Mouse (Mus musculus) cerebellum, adult 8-10 months (tissue): ENCODE measurements around the gene Ablim2.

Experiments used
- DNase-seq: peaks from one replicate; pipeline ENCODE4 v3.0.0; 2022

The Ablim2 gene

DNA sequence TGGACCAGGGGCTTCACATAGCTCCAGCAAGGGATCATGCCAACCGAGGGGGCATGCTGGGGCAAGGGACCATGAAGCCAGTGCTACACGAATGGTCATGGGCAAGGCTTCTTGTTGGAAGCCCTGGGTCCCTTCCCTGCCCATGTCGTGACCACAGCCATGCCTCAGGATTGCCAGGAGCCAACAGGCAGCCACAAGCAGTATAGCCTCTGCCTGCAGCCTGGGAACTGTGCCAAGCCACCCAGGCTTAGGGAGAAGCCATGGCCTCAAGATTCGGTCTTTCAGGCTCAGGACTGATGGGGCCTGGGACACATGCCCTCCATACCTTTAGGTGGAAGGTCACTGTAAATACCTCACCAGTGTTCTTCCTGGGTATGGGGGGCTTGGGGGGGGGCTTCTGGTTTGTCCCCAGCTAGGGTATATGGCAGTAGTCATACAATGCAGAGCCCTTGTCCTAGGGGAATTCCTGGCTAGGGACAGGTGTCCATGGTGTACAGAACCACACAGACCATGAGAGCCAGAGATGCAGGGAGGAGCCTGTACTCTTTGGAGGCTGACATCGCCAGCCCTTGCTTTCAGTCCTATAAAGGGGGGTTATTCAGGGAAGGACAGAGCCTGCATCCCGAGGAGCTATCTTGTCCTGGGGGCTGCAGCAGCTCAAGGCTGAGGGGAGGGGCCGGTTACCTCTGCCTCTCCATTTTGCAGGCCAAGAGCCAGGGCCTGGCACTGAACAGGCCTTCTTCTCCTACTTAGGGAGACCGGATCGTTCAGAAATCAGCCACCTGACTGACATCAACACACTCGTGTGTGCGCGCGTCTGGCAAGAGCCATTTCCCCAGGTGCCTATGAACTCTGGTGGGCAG is 15.8 kb downstream of the Ablim2 start:
- DNase-seq, result peak; percentile 44

DNA sequence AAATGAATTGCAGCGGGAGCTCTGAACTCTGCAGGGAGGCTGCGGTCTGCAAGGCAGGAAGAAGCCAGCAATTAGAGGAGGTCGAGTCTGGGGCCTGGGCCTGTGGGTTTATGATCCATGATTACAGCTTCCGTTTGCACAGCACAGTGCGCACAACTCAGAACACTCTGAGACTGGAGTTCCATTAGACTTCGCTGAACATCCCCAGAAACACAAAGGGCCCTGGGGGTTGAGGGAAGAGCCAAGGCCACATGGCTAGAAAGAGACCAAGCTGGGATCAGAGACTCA is 16.4 kb downstream of the Ablim2 start:
- no peak for DNase-seq

DNA sequence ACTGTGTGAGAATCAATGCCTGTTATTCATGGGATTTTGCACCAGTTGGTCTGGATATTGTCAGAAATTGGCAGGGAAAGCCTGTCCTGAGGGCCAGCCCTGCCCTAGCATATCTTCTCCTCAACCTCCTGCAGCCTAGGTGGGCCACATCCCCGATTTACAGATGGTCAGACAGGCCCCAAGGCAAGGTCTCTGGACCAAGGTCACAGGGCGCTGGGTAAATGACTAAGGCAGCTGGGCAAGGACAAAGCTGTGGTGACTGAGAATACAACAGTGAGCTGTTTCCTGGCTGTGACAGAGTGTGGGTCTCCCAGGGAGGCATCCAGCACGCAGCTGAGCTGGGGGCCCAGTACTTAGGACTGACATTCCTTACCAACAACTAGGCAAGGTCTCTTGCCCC is 23.4 kb downstream of the Ablim2 start:
- no peak for DNase-seq

DNA sequence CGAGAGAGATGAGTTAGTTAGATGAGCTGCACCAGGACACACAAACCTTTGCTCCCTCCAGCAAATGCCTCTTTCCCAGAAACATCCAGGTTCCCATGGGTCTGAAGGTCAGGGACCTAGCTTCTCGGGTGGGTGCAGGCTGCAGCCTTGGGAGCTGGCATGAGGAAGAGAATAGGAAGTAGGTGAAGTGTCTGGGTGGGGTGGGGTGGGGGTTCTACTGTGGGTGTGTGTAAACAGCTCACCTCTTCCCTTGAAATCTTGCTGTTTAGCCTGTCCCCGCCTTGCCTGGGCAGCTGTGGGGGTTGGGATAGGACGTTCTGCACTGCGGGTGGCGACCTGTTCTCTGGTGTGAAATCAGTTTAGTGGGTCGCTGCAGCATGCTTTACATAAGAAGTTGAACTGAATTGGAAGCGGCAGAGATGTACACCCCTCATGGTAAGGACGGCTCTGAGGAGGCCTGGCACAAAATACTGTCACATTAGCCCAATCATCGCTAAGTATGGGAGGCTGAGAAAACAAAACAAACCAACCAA is 25.0 kb downstream of the Ablim2 start:
- no peak for DNase-seq

DNA sequence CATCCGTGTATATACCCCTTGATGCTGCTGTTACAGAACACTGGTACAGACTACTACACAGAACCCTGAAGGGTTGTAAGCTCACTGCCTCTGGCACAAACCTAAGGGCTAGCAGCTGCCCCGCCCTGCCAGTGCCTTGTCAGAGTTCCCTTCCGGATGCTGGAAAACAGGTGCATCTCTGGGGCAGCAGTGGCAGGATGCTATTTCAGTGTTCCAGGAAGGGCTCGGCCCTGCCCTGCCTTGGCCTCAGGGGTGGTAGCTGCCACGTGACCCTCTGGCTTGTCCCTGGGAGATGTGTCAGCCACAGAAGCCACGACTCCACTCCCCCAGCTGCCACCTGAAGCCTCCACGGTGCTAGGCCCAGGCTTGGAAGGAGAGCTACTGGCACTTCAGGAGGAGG is 28.2 kb downstream of the Ablim2 start:
- no peak for DNase-seq

DNA sequence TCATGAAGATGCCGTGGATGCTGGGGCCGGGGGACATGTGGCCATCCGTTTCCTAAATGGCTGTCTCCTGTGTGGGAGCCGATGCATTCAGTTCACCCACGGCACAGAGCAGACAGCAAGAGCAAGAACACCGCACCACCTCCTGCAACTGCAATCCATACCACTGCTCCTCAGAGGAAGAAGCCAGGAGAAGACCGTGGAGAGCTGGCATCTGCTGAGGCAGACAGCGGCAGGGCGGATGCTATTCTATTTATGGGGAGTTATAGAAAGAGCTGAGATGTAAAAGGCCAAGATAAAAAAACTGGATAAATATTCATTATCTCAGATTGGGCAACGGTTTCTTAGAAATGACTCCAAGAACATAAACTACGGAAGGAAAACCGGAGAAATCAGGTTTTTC is 30.2 kb downstream of the Ablim2 start:
- no peak for DNase-seq

DNA sequence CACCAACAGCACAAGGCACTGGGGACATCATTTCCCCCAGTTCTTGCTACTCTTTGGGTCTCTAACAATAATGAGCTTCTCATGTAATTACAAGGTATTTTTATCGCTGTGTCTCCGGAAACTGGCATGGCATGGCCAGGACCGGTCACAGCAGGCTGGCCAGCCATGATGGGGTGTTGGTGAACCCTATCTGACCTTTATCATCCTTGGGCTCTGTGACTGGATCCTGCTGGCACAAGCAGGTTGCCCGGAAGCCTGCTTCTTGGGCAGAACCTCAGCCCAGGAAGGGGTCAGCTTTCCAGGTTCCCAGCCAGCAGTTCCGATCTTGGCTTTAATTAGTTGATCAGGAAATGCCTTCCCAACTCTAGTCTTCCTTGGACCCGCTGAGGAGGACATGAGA is 31.0 kb downstream of the Ablim2 start:
- no peak for DNase-seq

DNA sequence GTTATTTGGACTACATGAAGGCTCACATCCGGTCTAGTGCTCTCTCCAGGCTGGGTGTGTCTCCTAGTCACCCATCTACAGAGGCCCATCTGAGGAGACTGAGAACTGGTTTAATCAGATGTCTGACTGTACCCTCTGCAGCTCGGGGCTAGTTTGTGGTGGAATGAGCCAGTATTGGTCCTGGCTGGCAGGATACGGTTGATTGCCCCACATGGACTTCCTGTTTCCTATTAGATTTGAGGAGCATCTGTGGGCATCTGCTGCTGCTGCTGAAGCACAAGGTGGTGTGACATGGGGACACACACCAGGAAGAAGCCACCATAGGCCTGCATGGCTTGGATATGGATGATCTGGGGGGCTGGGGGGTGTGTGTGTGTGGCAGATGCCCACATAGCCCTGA is 32.0 kb downstream of the Ablim2 start:
- DNase-seq, result no peak

DNA sequence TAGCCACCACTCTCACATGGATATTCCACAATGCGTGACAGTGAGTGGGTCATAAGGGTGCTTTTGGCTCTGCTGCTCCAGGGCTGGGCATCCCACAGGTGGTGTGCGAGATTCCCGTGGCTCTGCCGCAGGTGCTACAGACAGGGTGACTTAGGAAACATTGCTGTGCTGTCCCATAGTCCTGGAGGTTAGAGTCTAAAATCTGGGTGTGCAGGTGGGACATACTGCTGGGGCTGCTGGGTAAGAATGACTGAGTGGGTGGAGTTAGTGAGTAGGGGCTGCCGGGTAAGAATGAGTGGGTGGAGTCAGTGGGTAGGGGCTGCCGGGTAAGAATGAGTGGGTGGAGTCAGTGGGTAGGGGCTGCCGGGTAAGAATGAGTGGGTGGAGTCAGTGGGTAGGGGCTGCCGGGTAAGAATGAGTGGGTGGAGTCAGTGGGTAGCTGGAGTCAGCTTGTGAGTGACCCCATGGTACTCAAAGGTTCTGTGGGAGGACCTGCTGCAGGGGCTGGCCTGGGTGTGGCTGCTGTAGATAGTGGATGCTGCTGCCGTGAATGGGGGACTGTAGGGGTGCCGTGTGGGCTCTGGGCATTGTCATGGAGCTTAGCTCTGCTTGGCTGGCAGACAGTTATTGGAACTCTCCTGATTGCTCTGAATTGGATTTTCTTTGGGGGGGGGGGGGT is 32.8 kb downstream of the Ablim2 start:
- no peak for DNase-seq

DNA sequence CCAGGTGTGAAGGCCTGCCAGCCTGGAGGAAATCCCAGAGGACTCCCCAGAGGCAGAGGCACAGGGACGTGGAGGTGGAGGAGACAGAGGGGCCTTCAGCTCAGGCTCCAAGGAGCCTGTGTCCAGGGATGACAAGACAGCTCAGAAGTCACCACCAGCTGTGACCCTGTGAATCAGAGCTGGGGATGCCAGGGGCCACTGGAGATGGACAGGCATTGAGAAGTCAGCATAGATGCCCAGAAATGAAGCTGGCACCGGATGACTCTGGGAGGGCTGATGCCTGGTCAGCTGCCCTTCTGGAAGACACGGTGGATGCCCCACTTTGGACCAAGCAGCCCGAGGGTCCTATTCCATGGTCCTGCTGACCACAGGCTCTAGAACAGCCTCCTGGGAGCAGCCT is 36.3 kb downstream of the Ablim2 start:
- no peak for DNase-seq

DNA sequence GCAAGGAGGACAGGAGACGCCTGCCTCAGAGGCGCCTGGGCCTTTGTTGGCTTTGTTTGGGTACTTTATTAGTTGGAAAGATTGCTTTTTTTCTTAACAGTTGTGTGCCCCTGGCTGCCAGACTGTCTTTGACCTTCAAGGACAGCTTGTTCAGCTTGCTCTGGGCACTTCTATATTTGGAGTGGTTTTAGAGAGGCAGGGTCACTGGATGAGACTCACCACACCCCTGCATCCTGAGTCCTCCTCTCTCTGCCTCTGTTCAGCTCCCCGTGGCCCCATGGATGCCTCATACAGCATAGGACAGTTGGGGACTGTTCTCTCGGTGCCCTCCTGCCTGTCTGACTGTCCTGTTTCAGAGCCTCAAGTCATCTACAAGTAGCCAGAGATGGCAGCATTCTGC is 37.3 kb downstream of the Ablim2 start:
- DNase-seq, result no peak

DNA sequence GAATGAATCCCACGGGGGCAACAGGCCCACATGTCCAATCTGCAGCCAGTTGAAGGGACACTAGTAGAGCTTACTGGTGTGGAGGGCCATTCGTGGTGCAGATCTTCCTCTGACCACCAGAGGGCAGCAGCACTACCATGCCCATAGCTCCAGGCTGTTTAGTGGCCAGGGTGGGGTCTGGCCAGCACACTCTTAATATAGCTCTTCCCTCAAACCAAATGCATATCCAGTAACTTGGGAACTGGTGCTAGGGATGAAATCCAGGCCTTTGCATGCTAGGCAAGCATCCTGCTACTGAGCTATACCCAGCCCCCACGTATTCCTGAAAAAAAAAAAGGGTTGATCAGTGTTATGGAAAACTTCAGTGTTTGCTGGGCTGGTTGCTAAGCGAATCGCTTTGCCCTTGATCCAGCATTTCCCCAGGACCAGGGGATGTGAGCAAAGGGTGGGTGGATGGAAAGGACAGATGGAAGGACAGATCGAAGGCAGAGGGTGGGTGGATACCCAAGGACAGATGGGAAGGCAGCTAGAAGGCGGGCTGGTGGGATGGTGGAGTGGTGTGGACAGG is 37.9 kb downstream of the Ablim2 start:
- peak; percentile 67 for DNase-seq

DNA sequence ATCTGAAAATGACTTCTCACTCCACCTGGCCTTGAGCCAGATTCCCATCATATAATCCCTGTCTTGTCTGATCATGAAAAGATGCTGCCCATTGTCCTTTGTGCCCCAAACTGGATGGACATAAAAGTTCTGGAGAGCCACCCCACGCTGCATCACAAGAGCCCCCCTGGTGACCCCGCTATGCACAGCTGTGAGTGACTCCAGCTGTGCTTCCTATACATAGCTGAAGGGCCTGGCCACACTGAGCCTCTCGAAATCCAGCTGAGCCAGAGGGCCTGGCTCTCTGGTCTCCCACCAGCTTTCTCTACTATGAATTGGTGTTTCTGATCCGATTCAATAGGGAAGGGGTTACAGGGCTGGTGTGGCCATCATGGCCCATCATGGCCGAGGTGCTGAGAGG is 38.5 kb downstream of the Ablim2 start:
- no peak for DNase-seq

DNA sequence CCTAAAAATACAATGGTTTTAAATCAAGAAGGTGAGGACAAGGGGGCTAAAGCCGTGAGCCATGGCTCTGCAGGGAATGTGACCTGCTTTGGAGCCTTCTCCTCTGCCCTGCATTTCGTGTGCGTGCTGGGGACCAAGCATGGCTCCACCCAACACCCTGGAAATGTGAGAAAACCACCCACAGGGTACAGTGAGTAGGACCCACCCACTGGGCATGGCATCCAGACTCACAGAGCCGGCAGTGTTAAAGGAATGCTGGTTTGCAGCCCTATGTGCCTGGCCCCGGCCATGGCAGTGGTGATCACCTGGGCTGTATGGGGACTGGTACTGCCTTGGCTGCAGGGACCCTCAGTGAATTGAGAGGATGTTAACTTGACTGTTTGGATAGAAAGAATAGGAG is 41.4 kb downstream of the Ablim2 start:
- no peak for DNase-seq

DNA sequence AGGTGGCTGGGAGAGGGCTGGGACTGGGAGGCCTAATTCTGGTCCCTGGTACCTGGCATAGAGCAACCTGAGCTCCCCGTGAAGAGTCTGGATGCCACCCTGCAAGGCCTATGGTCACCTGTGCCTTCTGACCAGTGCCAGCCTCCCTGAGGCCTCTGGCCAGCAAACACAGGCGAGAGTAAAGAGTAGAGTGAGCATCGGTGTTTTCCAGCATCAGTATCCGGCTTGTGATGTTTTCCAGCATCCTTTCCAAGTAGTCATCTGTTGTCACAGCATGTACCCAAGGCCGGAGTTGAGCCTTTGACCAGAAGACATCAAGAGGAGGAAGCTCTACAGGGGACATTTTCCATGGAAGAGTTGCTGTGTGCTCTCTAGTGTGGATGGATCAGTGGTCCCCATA is 45.7 kb downstream of the Ablim2 start:
- DNase-seq, result no peak

DNA sequence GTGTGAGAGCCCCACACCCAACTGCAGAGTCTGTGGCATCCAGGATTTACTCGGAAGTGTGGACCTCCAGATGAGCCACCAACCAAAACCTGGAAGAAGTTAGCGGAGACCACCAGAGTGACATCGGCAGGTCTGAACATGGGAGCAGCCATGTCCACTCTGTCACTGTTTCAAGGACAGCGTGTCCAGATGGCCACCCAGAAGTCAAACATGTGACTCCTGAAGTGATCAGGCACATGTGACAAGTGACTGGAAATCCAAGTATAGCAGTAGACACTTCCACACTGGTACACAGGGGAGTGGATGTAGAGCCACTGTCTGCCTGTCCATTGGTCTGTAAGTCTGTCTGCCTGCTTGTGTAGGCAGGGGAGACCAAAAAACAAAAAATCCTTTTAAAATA is 47.0 kb downstream of the Ablim2 start:
- no peak for DNase-seq

DNA sequence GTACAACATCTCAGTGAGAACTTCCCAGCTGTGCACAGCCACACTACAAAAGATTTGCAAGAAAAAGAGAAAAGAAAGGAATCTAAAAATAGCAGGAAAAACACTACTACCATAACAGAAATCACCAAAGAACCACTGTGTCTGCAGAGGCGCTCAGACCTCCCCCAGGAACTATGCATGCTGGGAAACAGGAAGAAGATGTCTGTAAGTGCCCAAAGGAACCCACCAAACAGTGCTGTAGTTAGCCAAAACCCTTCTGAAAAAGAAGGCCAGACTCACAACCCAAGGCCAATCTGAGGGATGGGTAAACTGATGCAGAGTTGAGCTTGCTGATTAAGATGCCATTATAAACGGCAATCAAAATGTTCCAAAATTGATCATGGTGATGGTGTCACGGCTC is 47.5 kb downstream of the Ablim2 start:
- no peak for DNase-seq

DNA sequence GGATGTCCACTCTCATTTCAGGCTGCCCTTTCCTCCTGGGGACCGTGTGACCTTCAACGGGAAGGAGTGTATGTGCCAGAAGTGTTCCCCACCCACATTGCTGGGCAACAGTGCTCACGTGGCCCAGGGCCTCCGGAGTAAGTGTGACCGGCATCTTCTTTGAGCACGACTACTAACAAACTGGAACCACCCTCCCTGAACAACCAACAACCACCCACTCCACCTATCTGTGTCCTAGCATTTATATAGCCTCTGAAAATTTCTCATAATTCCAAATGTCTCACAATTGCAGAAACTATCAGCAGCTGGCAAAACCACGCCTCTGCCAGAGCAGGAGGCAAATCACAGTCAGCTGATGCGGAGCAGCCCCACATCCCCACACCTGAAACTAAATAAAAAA is 49.3 kb downstream of the Ablim2 start:
- DNase-seq, result no peak

DNA sequence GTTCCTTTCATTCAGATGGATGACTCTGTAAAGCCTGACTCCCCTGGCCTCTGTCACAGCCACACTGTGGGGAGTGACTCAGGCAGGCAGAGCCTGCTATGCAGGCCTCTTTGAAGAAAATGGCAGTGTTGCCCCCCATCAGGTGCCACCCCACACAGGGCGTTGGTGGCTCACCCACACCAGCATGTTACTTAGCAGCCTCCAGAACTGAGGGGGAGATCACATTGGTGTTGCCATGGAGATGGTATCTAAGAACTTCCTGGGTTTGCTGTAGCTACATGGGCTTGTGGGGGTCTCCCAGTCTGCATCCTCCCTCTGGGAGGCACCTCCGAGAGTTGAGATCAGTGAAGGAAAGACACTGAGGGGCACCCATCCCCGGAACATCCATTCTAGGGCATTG is 52.8 kb downstream of the Ablim2 start:
- no peak for DNase-seq

DNA sequence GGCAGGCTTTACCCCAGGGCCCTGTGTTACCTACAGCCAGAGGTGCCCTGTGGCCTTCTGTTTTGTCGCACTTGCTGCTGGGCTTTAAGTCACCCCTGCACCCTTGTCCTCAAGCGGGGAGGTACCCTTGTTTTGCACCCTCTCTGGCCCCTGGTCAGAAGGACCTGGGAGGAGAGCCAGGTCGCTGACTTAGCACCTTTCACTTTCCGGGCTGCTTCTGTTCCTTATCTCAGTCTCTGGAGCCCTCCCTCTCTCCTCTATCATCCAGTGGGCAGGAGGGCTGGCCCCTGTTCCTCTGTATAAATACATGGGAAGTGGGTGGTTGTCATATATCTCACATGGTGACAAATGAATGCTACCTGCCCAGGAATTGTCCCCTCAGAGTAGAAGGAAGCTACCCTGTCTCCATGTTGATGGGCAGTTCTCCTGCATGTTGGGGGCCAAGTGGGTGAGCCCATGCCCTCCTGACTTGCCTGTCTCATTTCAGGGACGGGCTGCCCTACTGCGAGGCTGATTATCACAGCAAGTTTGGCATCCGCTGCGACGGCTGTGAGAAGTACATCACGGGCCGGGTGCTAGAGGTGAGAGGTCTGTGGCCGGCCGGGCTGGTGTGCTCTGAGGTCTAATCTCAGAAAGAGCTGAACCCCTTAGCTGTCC is 54.1 kb downstream of the Ablim2 start:
- DNase-seq, result no peak

DNA sequence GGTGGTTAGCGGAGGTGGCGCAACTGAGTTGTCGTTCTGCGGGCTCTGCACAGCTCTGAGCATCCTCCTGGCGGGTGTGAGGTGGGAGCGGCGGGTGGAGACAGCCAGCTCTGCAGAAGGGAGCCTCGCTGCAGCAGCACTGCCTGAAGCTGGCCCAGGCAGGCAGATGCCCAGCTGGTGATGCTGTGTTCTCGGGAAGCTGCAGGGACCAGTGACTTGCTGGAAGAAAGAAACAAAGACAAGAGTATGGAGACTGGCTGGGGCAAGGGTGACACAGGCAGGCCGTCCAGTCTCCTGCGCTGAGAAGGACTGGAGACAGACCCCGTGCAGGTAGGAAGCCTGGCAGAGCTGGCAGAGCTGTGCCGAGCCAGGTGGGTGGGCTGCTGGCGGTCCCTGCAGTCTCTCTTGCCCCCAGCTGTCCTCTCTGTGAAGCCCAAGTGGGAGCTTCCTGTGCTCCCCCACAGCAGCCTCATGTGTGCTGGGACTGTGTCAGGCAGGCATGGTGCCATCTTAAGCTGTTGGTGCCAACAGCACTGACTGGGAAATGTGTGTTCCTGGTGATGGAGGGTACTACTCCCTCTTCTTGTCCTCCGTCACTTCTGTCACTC is 56.8 kb downstream of the Ablim2 start:
- no peak for DNase-seq

DNA sequence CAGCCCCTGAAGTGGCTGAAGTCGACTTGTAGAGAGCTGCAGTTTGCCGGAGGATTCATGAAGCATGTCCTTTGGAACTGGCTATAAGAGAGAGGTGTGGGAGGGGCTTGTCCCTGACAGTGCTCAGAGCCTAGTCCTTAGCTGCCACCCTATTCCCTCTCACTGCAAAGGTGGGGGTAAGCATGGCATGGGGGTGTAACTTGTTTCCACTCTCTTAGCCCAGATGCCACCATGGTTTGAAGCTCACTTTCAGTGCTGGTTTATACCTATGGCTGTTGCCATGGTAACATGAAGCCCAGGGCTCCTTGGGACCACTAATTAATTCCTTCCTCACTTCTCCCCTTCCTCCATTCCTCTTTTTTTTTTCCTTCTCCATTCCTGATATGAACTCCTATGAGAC is 57.4 kb downstream of the Ablim2 start:
- no peak for DNase-seq

DNA sequence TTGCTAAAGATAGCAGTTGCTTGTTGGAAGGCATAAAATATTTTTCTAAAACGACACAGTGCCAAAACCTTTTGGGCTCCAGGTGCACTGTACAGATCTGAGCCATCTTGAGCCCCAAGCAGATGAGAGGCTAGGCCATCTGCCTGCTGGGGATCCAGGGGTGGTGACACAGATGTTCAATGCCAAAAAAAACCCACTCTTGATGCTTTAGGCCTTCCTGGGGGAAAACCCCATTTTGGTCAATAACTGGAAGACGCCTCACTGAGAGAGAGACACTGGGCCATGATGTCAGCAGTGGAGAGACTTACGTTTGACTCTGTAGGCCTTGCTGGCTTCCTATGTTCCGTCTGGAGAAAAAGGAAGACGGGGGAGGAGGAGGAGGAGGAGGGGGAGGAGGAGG is 59.6 kb downstream of the Ablim2 start:
- DNase-seq, result no peak
